Mouse (Mus musculus): ENCODE results near the gene Mapk14.

Gene Mapk14

DNA sequence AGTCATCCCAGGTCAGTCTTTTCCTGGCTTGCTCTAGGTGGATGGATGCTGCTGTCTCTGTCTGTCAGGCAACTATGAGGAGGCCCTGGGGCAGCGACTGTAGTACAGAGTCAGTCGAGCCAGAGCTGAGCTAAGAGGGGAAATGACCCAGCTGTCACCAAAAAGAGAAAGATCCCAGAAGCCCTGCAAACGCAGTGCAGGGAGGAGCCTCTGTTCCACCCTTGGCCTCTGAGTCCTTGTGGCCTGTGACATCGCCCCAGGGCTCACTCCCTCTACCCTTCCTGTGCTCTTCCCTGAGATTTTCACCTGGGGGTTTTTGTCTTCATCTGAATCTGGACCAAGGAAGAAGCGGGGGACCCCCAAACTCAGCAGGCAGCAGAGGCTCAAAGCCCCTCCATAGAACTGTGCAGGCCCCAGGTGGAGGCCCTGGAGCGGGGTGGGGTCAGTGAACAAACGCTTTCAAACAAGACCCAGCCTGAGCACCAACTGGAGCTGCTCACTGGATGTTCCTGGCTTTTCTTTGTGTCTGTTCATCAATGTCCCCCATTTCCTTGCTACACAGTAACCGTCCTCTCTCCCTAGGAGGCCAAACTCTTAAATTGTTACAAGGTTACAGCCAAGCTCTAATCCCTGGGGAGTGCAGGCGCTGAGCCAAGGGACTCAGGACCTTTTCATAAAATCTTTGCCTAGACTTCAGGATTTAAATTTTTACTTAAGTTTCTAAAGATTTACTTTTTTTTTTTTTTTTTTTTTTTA is 90.3 kb downstream of the Mapk14 start:
- DNase-seq (ENCODE audit: low spot score): no peak

DNA sequence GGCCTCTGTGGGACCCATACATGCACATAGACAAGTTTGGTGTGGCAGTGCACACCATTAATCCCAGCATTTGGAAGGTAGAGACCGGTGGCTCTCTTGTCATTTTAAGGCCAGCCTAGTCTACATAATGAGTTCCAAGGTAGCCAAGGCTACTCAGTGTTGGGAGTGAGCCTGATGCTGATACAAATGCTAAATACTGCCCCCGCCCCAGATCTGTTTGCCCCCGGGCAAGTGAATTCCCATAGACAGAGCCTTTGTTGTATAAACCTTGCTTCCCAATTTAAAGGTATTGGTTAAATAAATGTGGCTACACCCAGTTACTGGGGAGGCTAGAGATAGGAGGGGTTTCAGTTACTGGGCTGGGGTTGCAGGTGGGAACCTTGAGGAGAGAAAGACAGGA is 93.9 kb downstream of the Mapk14 start:
- no peak for DNase-seq (ENCODE audit: low spot score)

DNA sequence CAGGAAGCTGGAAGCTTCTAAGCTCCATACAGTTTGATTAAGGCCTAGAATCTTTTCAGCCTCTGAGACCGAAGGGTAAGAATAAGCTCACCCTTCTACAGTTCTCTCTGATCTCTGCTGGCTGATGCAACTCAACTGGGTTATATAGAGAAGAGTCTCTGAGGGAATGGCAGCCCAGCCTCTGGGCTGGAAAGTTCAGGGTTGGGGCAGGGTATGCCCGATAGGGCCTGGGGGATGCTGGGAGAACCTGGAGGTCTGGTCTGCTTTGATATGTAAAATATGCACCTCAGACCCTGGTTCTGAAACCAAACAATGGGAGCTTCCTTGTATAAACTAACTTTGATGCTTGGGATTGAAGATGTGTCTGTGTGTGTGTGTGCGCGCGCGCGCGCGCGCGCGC is 96.4 kb downstream of the Mapk14 start:
- no peak for DNase-seq (ENCODE audit: low spot score)

DNA sequence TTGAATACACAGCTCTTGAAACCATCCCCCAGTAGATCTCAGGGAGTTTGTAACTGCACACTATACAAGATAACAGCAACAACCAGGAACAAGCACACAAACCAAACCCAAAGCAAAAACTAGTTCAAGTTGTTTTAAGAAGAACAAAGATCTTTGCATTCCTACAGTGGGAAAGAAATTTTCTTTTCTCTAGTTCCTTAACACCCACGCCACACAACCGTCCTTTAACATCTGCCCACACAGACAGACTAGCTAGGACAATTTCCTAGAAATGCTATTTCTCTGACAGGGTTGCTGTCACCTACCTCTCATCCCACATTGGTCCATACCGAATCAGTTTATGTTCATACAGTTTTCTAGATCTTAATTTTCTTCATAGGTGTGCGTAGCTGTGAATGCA is 105.9 kb downstream of the Mapk14 start:
- DNase-seq (ENCODE audit: low spot score): no peak
